Mouse (Mus musculus) intestine, postnatal 0 days (tissue): ENCODE measurements around the gene Lta. TPM values are rescaled to one million over a fixed set of nuclear protein-coding genes. Genes with fewer than 3 reads are reported as not detected.

ENCODE experiments used
- ATAC-seq: fragments of 200-750 bp; cut with Nextera tagmentation; 2 replicates; pipeline ENCODE4 v1.8.0; 2017; ENCODE audit warnings: mild to moderate bottlenecking, moderate TSS enrichment, moderate library complexity
- H3K27ac ChIP-seq: fragments of 300-500 bp; sonication (generic); 2 replicates; pipeline ENCODE4 v1.5.1; 2014; ENCODE audit warnings: mild to moderate bottlenecking, low read depth, low read length, moderate library complexity
- H3K27me3 ChIP-seq: fragments of 300-500 bp; sonication (generic); replicated peaks from 2 replicates; pipeline ENCODE4 v1.6.1; 2014; ENCODE audit warnings: low read length, mixed read lengths; ENCODE audit not compliant: control insufficient read depth, insufficient read depth
- H3K36me3 ChIP-seq: fragments of 300-500 bp; sonication (generic); 2 replicates; pipeline ENCODE4 v1.6.1; 2014; ENCODE audit warnings: mild to moderate bottlenecking, moderate library complexity; ENCODE audit not compliant: control insufficient read depth, insufficient read depth
- H3K4me1 ChIP-seq: fragments of 300-500 bp; sonication (generic); replicated peaks from 2 replicates; pipeline ENCODE4 v1.6.1; 2014; ENCODE audit warnings: antibody characterized with exemption, low read length, mixed read lengths; ENCODE audit not compliant: control insufficient read depth, insufficient read depth
- H3K4me2 ChIP-seq: fragments of 300-500 bp; sonication (generic); replicated peaks from 2 replicates; pipeline ENCODE4 v1.6.1; 2014; ENCODE audit warnings: low read depth, mild to moderate bottlenecking, moderate library complexity
- H3K4me3 ChIP-seq: fragments of 300-500 bp; sonication (generic); 2 replicates; pipeline ENCODE4 v1.5.1; 2014; ENCODE audit warnings: low read depth, low read length
- H3K9ac ChIP-seq: fragments of 300-500 bp; sonication (generic); 2 replicates; pipeline ENCODE4 v1.6.1; 2014; ENCODE audit warnings: mild to moderate bottlenecking, low read depth, low read length
- H3K9me3 ChIP-seq: fragments of 300-500 bp; sonication (generic); 2 replicates; pipeline ENCODE4 v1.6.1; 2016; ENCODE audit warnings: mixed run types; ENCODE audit not compliant: control insufficient read depth
- CTCF ChIP-seq: sonication (generic); IDR thresholded peaks from 2 replicates; pipeline ENCODE4 v1.5.1; 2016; ENCODE audit warnings: low read depth, mild to moderate bottlenecking, control low read depth, antibody characterized with exemption, moderate library complexity
- WGBS: fragments of 180-500 bp; shearing (Covaris S2); extraction: QIAGEN DNeasy Blood & Tissue Kit; methylation state at CpG from one replicate; pipeline ENCODE4 v1.1.7; 2014; 5-methylcytosine and 5-hydroxymethylcytosine counted together
- microRNA-seq: library from miRNA; unstranded; fragments of <30 nt; microRNA quantifications from one replicate; pipeline ENCODE4, GENCODE M21; 2016
- polyA plus RNA-seq: library from polyadenylated mRNA; unstranded; fragments of >200 nt; fragmentation: Nextera tagmentation; extraction: Ambion mirVana; gene quantifications from 2 replicates; pipeline ENCODE4 v1.2.1, GENCODE M21; 2015

Lta gene
- polyA plus RNA-seq, 1 experiment from 2014 or later, result 0.10 TPM

- WGBS, result 84% methylated on average over 8 of the region's 8 CpGs
- H3K4me1 ChIP-seq, result no peaks in the 10 kb centered on the region; the same call in 1 of the 2 replicates
Measured at GRCm38 (mm10) chr17:35157661-35158175, 47.4 kb downstream of the Lta start.

GRCm38 (mm10) chr17:35157254-35157653, 47.9 kb downstream of the Lta start:
- ATAC-seq, result no peak
- no peak overlapping the region for H3K27ac ChIP-seq
- H3K9me3 ChIP-seq, result no peaks in the 10 kb centered on the region
- no peak overlapping the region for H3K9ac ChIP-seq
- no peaks in the 10 kb centered on the region for H3K4me1 ChIP-seq
- H3K36me3 ChIP-seq, result peaks cover 100% of the 10 kb centered on the region
- H3K27me3 ChIP-seq, result no peaks in the 10 kb centered on the region
- H3K4me3 ChIP-seq, result no peak overlapping the region
- 92% methylated on average over 8 of the region's 8 CpGs for WGBS
- H3K4me2 ChIP-seq, result no peak overlapping the region
- TF ChIP-seq CTCF, result no peak

More at GRCm38 (mm10) chr17:35157661-35158175, 47.4 kb downstream of the Lta start:
- Histone ChIP-seq H3K9me3 (no peaks in the 10 kb centered on the region), H3K4me3 (no peak overlapping the region), H3K27ac (no peak overlapping the region), H3K36me3 (peaks cover 96% of the 10 kb centered on the region), H3K27me3 (no peaks in the 10 kb centered on the region), H3K4me2 (no peak overlapping the region), H3K9ac (no peak overlapping the region)
- no peak for ATAC-seq
- TF ChIP-seq CTCF, result no peak

GRCm38 (mm10) chr17:35156461-35157200, 48.5 kb downstream of the Lta start:
- H3K4me1 ChIP-seq, result no peaks in the 10 kb centered on the region
- H3K27me3 ChIP-seq, result no peaks in the 10 kb centered on the region
- H3K4me2 ChIP-seq, result no peak overlapping the region
- H3K4me3 ChIP-seq, result no peak overlapping the region
- no peak for TF ChIP-seq CTCF
- no peak for ATAC-seq
- no peak overlapping the region for H3K27ac ChIP-seq
- no peaks in the 10 kb centered on the region for H3K9me3 ChIP-seq
- 86% methylated on average over 33 of the region's 33 CpGs for WGBS
- H3K36me3 ChIP-seq, result peaks cover 99% of the 10 kb centered on the region
- H3K9ac ChIP-seq, result no peak overlapping the region

- 91% methylated on average over 12 of the region's 12 CpGs for WGBS
- ATAC-seq, result no peak
- Histone ChIP-seq H3K27ac (no peak overlapping the region), H3K4me3 (no peak overlapping the region), H3K36me3 (peaks cover 97% of the 10 kb centered on the region), H3K9ac (no peak overlapping the region), H3K27me3 (no peaks in the 10 kb centered on the region), H3K4me2 (no peak overlapping the region), H3K4me1 (no peaks in the 10 kb centered on the region), H3K9me3 (no peaks in the 10 kb centered on the region)
- no peak for TF ChIP-seq CTCF
Measured at GRCm38 (mm10) chr17:35155451-35155850, 49.7 kb downstream of the Lta start.

GRCm38 (mm10) chr17:35154616-35155015, 50.5 kb downstream of the Lta start:
- ATAC-seq, result no peak
- no peak overlapping the region; the same call in 1 of the 2 replicates for H3K27ac ChIP-seq
- H3K4me1 ChIP-seq, result no peaks in the 10 kb centered on the region
- 82% methylated on average over 7 of the region's 7 CpGs for WGBS
- no peak overlapping the region for H3K4me2 ChIP-seq
- H3K9ac ChIP-seq, result no peak overlapping the region
- no peaks in the 10 kb centered on the region for H3K9me3 ChIP-seq
- peaks cover 97% of the 10 kb centered on the region for H3K36me3 ChIP-seq
- no peak for TF ChIP-seq CTCF
- no peak overlapping the region for H3K4me3 ChIP-seq
- H3K27me3 ChIP-seq, result no peaks in the 10 kb centered on the region

GRCm38 (mm10) chr17:35153931-35154330, 51.2 kb downstream of the Lta start:
- no peaks in the 10 kb centered on the region for H3K9me3 ChIP-seq
- no peak for TF ChIP-seq CTCF
- no peaks in the 10 kb centered on the region for H3K27me3 ChIP-seq
- no peak overlapping the region for H3K27ac ChIP-seq
- ATAC-seq, result no peak
- 80% methylated on average over 4 of the region's 4 CpGs for WGBS
- no peaks in the 10 kb centered on the region for H3K4me1 ChIP-seq
- H3K4me3 ChIP-seq, result no peak overlapping the region
- H3K4me2 ChIP-seq, result no peak overlapping the region
- peaks cover 97% of the 10 kb centered on the region for H3K36me3 ChIP-seq
- no peak overlapping the region for H3K9ac ChIP-seq

Small RNAs within 50 kb of the gene (microRNA-seq; reads per million reads assigned to microRNA genes)
- not detected for gene Mir6973a
- not detected for gene Mir6974
- not detected for gene Mir6975
- not detected for gene Mir8094

Other genes with a start within 250 kb of the Lta start
- gene Hspa1b, start 246.1 kb downstream of the Lta start, polyA plus RNA-seq, result 0.64 and 1.1 TPM in 2 replicates
- gene Gm20481, start 235.4 kb downstream of the Lta start, polyA plus RNA-seq, result 0.43 TPM in 1 of 2 replicates, not detected in the other
- gene Hspa1a, start 233.2 kb downstream of the Lta start, polyA plus RNA-seq, result 6.4 and 6.5 TPM in 2 replicates
- gene Hspa1l, start 232.6 kb downstream of the Lta start, polyA plus RNA-seq, result 0.22 and 0.25 TPM in 2 replicates
- 70.6 and 76.6 TPM in 2 replicates for gene Lsm2, start 223.5 kb downstream of the Lta start, polyA plus RNA-seq
- gene Vars, start 204.4 kb downstream of the Lta start, polyA plus RNA-seq, result 74.0 and 84.2 TPM in 2 replicates
- 0.12 and 0.20 TPM in 2 replicates for gene Vwa7, start 188.8 kb downstream of the Lta start, polyA plus RNA-seq
- gene Sapcd1, start 177.3 kb downstream of the Lta start, polyA plus RNA-seq, result 3.2 and 4.6 TPM in 2 replicates
- gene Msh5, start 158.6 kb downstream of the Lta start, polyA plus RNA-seq, result 1.4 and 3.0 TPM in 2 replicates
- 290 and 312 TPM in 2 replicates for gene Clic1, start 155.4 kb downstream of the Lta start, polyA plus RNA-seq
- gene Ddah2, start 146.3 kb downstream of the Lta start, polyA plus RNA-seq, result 62.0 and 68.3 TPM in 2 replicates
- 0.12 TPM in 1 of 2 replicates, not detected in the other for gene Ly6g6c, start 140.0 kb downstream of the Lta start, polyA plus RNA-seq
- 0.13 and 0.17 TPM in 2 replicates for gene Mpig6b, start 139.2 kb downstream of the Lta start, polyA plus RNA-seq
- 2.2 TPM in 2 replicates for gene Ly6g6e, start 128.4 kb downstream of the Lta start, polyA plus RNA-seq
- 3.8 and 4.9 TPM in 2 replicates for gene Ly6g6d, start 127.3 kb downstream of the Lta start, polyA plus RNA-seq
- gene Ly6g6f, start 119.7 kb downstream of the Lta start, polyA plus RNA-seq, result not detected in 2 replicates
- 101 and 103 TPM in 2 replicates for gene Abhd16a, start 116.1 kb downstream of the Lta start, polyA plus RNA-seq
- not detected in 2 replicates for gene Ly6g5c, start 97.1 kb downstream of the Lta start, polyA plus RNA-seq
- gene Ly6g5b, start 89.9 kb downstream of the Lta start, polyA plus RNA-seq, result 0.46 and 0.59 TPM in 2 replicates
- gene Gpank1, start 83.9 kb downstream of the Lta start, polyA plus RNA-seq, result 15.0 and 16.6 TPM in 2 replicates
- 262 and 264 TPM in 2 replicates for gene Csnk2b, start 83.3 kb downstream of the Lta start, polyA plus RNA-seq
- gene D17H6S53E, start 79.0 kb downstream of the Lta start, polyA plus RNA-seq, result 26.3 and 29.7 TPM in 2 replicates
- 18.3 and 22.5 TPM in 2 replicates for gene Apom, start 73.3 kb downstream of the Lta start, polyA plus RNA-seq
- 37.4 and 46.0 TPM in 2 replicates for gene Bag6, start 70.2 kb downstream of the Lta start, polyA plus RNA-seq
- 40.0 and 54.1 TPM in 2 replicates for gene Prrc2a, start 40.5 kb downstream of the Lta start, polyA plus RNA-seq
- 23.1 and 25.4 TPM in 2 replicates for gene Aif1, start 29.3 kb downstream of the Lta start, polyA plus RNA-seq
- gene Lst1, start 16.9 kb downstream of the Lta start, polyA plus RNA-seq, result 11.3 and 12.9 TPM in 2 replicates
- gene Ltb, start 10.9 kb downstream of the Lta start, polyA plus RNA-seq, result 1.7 and 2.4 TPM in 2 replicates
- gene Tnf, start 3.3 kb downstream of the Lta start, polyA plus RNA-seq, result 0.17 and 0.27 TPM in 2 replicates
- 0.23 and 0.30 TPM in 2 replicates for gene Gm16181, start 15.5 kb upstream of the Lta start, polyA plus RNA-seq
- gene Atp6v1g2, start 28.3 kb upstream of the Lta start, polyA plus RNA-seq, result 4.1 and 4.3 TPM in 2 replicates
- gene Nfkbil1, start 30.4 kb upstream of the Lta start, polyA plus RNA-seq, result 8.1 and 8.2 TPM in 2 replicates
- gene Ddx39b, start 36.4 kb upstream of the Lta start, polyA plus RNA-seq, result 125 and 127 TPM in 2 replicates
- 672 and 681 TPM in 2 replicates for gene H2-D1, start 57.4 kb upstream of the Lta start, polyA plus RNA-seq
- 56.2 and 60.6 TPM in 2 replicates for gene H2-Q1, start 115.1 kb upstream of the Lta start, polyA plus RNA-seq
- 693 and 712 TPM in 2 replicates for gene H2-Q2, start 136.9 kb upstream of the Lta start, polyA plus RNA-seq
- 11.9 and 14.0 TPM in 2 replicates for gene H2-Q4, start 174.3 kb upstream of the Lta start, polyA plus RNA-seq
- 2.7 and 2.8 TPM in 2 replicates for gene H2-Q6, start 219.5 kb upstream of the Lta start, polyA plus RNA-seq
- gene H2-Q7, start 233.8 kb upstream of the Lta start, polyA plus RNA-seq, result 2.7 and 3.6 TPM in 2 replicates